Mouse (Mus musculus) R1 (cell line): ENCODE data around the gene Dhx8.

Experiments used
- DNase-seq: peaks from one replicate; pipeline ENCODE4 v3.0.0-alpha.2; 2018; ENCODE audit warnings: low read depth, low spot score

The Dhx8 gene

DNA sequence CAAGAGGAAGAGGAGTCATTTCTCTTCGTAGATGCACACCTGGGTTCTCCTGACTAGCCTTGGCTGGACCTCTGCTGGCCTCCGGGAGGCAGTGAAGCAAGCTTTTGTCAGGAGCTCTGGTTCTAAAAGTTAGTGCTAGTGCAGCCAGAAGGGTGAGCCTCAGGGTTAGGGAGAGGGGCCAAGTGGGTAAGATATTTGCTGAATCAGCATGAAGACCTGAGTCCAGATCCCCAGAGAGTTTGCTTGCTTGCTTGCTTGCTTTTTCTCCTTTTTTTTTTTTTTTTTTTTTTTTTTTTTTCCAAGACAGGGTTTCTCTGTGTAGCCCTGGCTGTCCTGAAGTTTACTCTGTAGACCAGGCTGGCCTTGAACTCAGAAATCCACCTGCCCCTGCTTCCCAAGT, 64.6 kb downstream of the Dhx8 start:
- no peak for DNase-seq

DNA sequence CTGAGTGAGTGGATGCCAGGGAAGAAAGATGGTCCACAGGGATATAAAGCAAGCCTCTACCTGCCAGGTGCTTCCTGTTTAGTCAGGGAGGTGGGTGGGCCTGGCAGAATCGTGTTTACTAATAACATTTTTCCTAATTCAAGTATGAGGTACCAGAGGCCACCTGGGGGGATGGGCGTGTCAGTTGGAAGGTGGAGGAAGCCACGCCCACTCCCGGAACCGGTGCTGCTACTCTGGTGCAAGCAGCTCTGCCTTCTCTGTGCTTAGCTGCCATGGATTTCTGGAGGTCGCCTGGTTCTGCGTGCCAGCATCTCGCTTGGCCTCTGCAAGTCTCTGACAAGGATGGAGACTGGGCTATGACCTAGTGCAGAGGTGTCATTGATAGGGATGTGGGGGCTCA, 65.4 kb downstream of the Dhx8 start:
- no peak for DNase-seq

DNA sequence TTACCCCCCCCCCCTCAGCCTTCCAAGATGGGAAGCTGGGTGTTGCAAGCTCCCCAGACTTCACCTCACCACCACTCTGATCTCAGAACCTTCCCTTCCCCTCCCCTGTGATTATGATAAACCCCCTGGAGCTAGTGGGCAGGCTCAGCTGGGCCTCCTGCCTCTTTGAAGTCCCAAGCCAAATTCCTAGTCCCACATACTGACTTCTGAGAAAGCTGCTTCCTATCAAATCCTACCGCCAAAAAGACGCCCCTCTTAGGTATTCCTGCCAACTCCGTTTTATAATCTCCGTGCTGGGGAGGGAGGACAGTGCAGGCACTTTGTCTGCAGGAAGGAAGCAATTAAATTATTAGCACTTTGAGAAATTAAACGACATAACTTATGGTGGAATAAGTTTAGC, 68.7 kb downstream of the Dhx8 start:
- DNase-seq, result no peak

DNA sequence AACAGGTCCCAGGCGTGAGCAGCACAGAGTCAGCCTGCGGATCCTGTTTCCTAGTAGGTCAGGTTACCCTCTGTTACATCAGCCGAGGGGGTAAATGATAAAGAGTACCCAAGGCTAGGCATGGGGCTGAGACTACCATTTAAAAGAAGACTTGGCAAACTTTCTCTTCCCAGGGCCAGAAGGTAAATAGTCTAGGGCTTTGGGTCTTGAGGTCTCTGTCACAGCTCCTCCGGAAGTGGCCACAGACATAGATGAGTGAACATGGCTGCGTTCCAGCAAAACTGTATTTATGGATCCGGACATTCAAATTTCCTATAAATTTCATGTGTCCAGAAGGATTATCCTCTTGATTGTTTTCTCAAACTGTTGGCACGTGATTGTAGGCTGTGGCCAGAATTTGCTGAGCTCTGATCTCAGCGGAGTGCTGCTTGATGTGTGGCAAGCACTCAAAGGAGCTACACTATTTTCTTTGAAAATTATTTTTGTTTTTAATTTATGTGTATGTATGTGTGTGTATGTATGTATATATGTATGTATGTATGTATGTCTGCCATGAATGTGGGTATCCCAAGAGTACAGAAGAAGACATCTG, 72.5 kb downstream of the Dhx8 start:
- no peak for DNase-seq

DNA sequence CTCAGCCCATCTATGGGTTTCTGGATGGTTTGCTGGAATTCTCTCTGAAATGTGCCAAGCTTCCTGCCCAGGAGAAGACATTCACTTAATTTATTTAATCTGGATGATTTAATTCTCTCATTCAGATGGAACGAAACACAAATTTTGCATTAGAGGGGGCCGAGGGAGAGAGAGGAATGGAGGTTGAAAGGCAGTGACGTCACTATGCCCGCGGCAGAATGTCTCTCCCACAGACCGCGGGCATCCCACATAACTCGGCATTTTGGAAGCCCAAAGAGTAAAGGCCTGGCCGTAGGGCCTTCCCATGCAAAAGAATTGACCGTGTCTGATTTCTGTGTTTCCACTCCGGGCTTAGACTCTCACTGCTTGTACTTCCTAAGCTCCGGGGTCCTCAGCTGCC, 74.0 kb downstream of the Dhx8 start:
- no peak for DNase-seq

GRCm38 (mm10) chr11:101807266-101807665, 74.5 kb downstream of the Dhx8 start:
- no peak for DNase-seq

DNA sequence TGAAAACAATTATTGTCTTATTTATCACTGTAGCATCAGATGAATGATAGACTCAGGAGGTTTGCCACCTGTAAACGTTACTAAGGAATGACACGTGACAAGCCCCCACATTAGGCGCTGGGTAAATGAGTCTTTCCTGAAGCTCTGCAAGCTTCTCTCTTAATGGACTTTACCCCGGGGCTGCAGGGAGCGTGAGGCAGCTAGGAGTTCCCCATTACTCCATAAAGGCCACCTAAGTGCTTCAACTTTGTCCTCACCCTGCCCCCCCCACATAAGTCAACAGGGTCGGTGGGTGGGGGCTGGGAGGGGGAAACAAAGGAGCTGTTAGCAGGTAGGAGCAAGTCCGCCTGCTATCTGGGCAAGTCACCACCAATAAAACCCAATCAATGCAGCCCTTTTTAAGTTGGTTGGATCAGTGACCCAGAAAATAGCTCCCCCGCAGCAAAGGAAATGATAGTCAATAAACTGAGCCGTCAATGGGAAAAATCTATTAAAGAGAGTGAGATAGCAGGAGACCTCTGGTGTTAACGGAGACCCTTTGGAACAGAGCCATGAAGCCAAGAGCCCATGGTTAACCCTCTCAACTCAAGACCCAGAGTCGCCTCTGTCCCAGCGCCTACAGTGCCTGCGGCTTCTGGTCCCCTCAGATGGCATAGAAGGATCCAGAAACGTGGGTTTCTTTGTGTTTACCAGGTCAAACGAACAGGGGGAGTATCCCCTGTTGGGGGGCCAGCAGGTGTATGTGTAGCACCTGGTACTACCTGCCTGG, 76.5 kb downstream of the Dhx8 start:
- no peak for DNase-seq

DNA sequence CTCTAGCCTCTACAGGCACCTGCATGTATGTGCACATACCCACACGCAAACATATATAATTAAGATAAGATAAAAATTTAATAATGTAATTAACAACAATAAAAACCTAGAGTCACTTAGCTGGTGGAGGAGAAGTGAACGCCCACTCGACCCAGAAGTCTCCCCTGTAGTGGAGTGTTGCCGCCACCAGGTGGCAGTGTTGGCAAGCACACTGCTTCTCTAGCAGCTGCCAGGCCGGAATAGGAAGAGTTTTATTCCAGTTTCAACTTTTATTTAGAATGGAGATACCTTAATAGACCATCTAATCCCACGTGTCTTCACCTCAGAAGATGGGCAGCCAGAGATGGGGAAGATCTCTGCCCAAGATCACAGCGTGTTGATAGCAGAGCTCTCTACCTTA, 80.5 kb downstream of the Dhx8 start:
- peak; percentile 64 for DNase-seq

GRCm38 (mm10) chr11:101814375-101815102, 81.8 kb downstream of the Dhx8 start:
- DNase-seq, result peak; percentile 85

DNA sequence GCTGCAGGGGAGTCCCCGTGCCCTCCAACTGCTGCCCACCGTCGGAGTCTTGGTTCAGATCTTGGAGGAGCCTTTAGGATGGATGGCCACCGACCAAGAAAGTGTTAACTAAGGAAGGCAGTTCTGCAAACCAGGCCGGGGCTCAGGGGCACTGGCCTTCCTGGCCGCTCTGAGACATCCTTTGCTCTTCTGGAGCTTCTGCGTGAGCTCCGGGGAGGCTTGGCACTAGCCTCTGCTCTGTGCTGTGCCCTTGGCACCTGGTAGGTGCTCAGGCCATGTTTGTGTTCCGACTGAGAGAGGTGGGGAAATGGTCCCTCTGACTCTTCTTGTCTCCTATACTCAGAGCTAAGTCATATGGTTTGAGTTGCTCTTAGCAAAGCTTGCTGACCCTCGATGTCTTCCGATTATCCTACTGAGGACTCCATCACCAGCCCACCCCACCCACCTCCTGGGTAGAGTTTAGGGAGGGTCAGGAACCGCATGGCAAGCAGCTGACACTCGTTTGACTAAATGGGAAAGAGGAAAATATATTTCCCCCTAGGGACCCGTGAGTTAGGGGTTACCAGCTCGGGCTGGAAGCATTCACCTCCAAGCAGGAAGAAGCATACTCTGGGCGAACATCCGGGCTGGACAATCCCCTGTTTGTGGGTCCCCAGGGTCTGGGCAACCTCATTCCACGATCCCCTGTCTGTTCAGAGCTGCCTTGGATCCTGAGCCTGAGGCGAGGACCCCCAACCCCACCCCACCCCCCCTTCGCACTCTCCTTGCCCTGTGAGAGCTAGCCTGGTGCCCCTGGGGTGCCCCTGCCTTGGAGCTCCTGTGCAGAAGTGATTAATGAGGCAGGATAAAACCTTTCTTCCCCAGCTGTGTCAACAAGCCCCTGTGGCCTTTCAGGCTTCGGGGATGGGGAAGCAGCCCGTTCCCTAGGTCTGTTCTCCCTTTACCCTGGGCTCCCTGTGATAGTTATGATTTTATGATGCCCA, 82.7 kb downstream of the Dhx8 start:
- no peak for DNase-seq
